Mouse (Mus musculus) megakaryocyte progenitor cell, adult 5-6 weeks (primary cell): ENCODE measurements at regions not wholly inside any gene's neighbourhood (a gene's known extent, or its start where the extent isn't known, plus 50 kb on each side); places are given as distances from the start of the nearest gene placed in this dataset.

Experiments
- ATAC-seq: replicated peaks from 2 replicates; pipeline ENCODE4 v1.8.0; 2016; ENCODE audit warnings: mild to moderate bottlenecking, moderate TSS enrichment, inconsistent platforms; ENCODE audit not compliant: poor library complexity

DNA sequence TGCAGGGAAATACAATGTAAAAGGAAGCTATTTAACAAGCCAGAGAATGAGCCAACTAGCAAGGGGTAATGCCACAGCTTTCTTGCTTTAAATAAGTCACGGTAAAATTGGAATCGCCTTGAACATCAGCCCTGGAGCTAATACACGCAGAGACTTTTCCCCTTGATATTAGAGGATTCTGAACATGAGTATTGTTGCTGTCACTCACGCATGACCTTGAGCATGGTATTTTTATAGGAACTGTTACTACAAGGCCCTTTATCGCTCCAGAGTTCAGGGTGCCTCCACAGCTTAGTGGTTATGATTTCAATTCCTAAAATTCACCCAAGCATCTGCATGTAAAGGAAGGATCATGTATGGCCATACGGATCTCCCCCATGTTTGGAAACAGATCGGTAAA is 161.7 kb downstream of the Vegfc start:
- peak; percentile 74 for ATAC-seq

- ATAC-seq = peak; percentile 86
Observed at GRCm38 (mm10) chr8:54255434-54255833, 178.0 kb downstream of the Vegfc start.

DNA sequence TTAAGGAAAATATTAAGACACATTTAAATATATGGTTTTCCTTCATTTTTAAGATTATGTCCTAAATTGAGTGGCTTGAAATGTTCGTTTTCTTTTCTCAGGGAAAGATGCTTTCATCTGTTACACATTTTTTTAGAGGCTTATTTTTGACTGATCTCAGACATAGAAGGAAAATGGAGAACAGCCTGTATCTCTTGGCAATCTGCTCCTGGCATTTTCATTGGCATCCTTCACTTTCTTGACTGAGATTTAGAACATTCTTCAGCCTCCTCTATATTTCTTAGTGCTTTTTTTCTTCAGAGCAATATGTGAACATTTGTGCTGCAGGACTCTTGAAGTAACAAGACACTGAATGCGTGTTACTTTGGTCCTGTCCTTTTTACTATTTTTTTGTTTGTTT is 192.7 kb downstream of the Vegfc start:
- no peak for ATAC-seq

DNA sequence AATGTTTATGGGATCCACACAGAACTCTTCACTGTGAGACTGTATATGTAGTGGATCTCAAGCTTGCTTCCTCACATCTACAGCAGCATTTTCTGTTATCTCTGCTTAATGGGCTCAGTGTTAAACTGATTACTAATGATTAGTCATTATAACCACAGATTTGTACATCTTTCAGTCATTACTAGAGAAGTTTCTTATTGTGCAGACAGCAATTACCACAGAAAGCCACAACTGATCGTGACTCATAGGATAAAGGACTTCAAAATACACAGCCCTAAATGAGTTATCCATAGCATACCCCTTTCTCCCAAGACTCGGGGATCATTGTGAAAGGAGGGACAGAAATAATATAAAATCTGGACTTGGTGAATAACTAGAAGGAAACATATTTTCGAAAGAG is 195.7 kb downstream of the Vegfc start:
- no peak for ATAC-seq

- ATAC-seq = peak; percentile 69
Observed at GRCm38 (mm10) chr8:54275487-54275886, 198.1 kb downstream of the Vegfc start.
